Mouse (Mus musculus) olfactory bulb, adult 2 months (tissue): ENCODE results near the gene Stoml1.

Experiments used
- CTCF ChIP-seq: fragments of 200-500 bp; IDR thresholded peaks from 2 replicates; pipeline ENCODE4 v1.5.1; 2012; ENCODE audit warnings: low read depth, mild to moderate bottlenecking, low read length, moderate library complexity; ENCODE audit not compliant: insufficient read depth
- POLR2A ChIP-seq: fragments of 200-500 bp; IDR thresholded peaks from 2 replicates; pipeline ENCODE4 v1.6.1; 2012; ENCODE audit warnings: mild to moderate bottlenecking, low read depth, low read length, moderate library complexity; ENCODE audit not compliant: insufficient read depth

DNA sequence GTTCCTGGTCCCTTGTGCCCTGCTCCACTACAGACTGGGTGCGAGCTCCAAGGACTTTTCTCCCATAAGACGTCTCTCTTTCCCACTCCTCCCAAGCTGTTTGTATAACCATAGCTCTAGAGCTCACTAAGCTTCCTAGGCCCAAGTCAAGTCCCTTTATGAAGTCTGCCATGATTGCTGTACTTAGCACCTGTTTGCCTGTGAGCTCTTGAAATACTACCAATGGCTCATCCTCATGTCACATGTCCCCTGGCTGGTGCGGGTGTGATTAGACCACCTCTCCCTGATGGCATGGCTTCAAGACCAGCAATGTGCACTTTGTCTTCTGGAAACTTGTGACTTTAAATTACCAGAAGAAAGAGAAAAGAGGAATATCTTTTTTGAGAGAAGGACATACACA lies 42.4 kb downstream of the Stoml1 start:
- no peak for TF ChIP-seq POLR2A
- no peak for TF ChIP-seq CTCF
